Comparison of ENCODE assay signal across 8 mouse cellular contexts in the genomic region with DNA sequence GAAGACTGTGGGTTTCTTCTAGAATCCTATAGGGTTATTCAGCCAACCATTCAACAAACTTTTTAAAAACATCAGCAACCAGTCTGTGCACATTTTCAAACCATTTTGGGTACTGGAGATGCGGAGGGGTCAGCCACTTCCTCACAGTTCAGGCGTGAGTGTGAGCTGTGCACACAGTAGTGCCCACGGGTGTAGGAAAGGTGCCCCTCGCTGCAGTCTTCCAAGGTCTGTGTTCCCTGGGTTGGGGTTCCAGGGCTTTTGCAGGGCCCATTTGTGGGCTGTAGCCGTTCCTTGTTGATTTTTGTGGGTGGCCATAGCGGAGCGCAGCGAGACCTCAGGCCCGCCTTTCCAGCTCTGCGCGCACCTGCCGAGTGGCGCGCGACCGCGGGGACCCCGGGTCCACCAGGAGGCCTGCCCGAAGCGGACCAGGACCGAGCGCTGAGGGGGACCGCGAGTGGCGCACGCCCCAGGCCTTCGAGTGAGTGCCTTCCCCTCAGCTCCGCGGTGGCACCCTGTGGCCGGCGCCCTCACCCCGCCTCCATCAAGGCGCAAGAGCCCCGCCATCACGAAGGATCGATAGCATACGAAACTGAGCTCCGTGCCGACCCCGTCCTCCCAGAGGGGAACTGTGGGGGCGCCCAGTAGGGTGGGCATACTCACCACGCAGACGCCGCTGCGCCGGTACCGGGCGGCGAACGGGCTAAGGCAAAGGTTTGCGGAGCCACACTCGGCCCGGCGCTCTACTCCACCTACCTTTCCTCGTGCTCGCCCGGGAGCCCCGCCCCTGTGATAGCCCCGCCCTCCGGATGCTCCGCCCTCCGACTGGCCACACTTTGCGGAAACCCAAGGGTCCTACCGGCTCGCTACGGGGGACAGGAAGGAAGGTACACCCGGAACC. TPM values are rescaled to one million over a fixed set of nuclear protein-coding genes. Genes with fewer than 3 reads are reported as not detected.
A peak's percentile ranks its signal among the peaks of the same experiment; 100 is the strongest.
DNase-seq lines count a peak whose midpoint lies in the region; ATAC-seq and TF ChIP-seq lines count a peak whose summit lies in the region.

A gene (minus strand): TSS at position 780 of the 898 bp plus-strand sequence.

- peak within 1 kb of the TSS; percentile 25; the same call in 1 of the 2 replicates for H3K27ac ChIP-seq in hindbrain, embryonic 13.5 days

- CTCF ChIA-PET in Patski (lab: Charles Lee), result interaction anchor here (1.0 to 1.9 kb wide), 4 partner anchors 10 to 56 kb away, joined by 3 to 8 read pairs (median 4); no protein-coding TSS in a partner anchor

- 1% methylated on average over 67 of the region's 67 CpGs for WGBS in hindbrain, embryonic 13.5 days

- POLR2A ChIA-PET in Patski (lab: Charles Lee), result interaction anchor here (1.3 kb wide), 1 partner anchor 13 kb away, joined by 5 read pairs; no protein-coding TSS in a partner anchor

- peak within 1 kb of the TSS; percentile 63 for H3K4me3 ChIP-seq in hindbrain, embryonic 13.5 days

- H3K9ac ChIP-seq in hindbrain, embryonic 13.5 days, result peak within 1 kb of the TSS; percentile 78

- H3K36me3 ChIP-seq in hindbrain, embryonic 13.5 days, result no peaks in the 10 kb centered on the region

- no peaks in the 10 kb centered on the region for H3K27me3 ChIP-seq in Patski
- 0 out of 2 replicates have a peak, but pooled peaks cover 6% of the 10 kb centered on the region for H3K27me3 ChIP-seq in hindbrain, embryonic 13.5 days

- peak within 1 kb of the TSS; percentile 89 for H3K4me2 ChIP-seq in hindbrain, embryonic 13.5 days

- no peak for TF ChIP-seq CTCF in Patski (IDR thresholded peaks at IDR 0.05)

- no peaks in the 10 kb centered on the region for H3K9me3 ChIP-seq in hindbrain, embryonic 13.5 days

- ATAC-seq in Patski, result peak; percentile 81
- ATAC-seq in hindbrain, embryonic 13.5 days (ENCODE audit: low FRiP score), result peak; percentile 92

- H3K4me1 ChIP-seq in hindbrain, embryonic 13.5 days (replicated peaks), result peaks cover 20% of the 10 kb centered on the region

- in situ Hi-C loops in Patski (cut with MboI; ENCODE audit: low pct_unique_long_range_greater_than_20kb), result no loop called here

- no peak for DNase-seq in Patski (ENCODE audit: low read depth, low spot score)
- peak; percentile 86 to 91 for DNase-seq in cerebellum, postnatal 14 days
- peak; percentile 74 to 81 for DNase-seq in frontal cortex, postnatal 14 days (ENCODE audit: low spot score in 2 of 2)
- peak; percentile 80 to 83 for DNase-seq in layer of hippocampus, postnatal 14 days (ENCODE audit: low spot score in 2 of 2)
- peak; percentile 96 for DNase-seq in lung, postnatal 10 days
- peak; percentile 85 for DNase-seq in ovary, postnatal 14 days (ENCODE audit: low spot score)
- peak; percentile 98 for DNase-seq in thymus, postnatal 25 days

RNA-seq across cellular contexts. Expression of the gene that starts here (rescaled TPM):
- polyA plus RNA-seq in Patski (2021), result 58.5 TPM
- polyA plus RNA-seq in hindbrain, embryonic 13.5 days (2015; fragmentation: Nextera tagmentation; extraction: Ambion mirVana), result 30.5 and 31.6 TPM in 2 replicates
- total RNA-seq in layer of hippocampus, postnatal 14 days (2021), result 10 to 100 TPM; 18.5 TPM
